Mouse (Mus musculus) embryonic facial prominence, embryonic 10.5 days (tissue): ENCODE results near the gene Ccr5. TPM values are rescaled to one million over a fixed set of nuclear protein-coding genes. Genes with fewer than 3 reads are reported as not detected.
"Not testable (repeated sequence)": the region's sequence is repeated elsewhere in the genome, so short reads cannot be mapped to it uniquely, and the experiment has no call there.

Source experiments
- DNase-seq: peaks from one replicate; pipeline ENCODE4 v3.0.0-alpha.2; 2017; ENCODE audit warnings: low spot score
- H3K27ac ChIP-seq: fragments of 300-500 bp; sonication (generic); replicated peaks from 2 replicates; pipeline ENCODE4 v1.5.1; 2016; ENCODE audit warnings: mild to moderate bottlenecking
- H3K27me3 ChIP-seq: fragments of 300-500 bp; sonication (generic); replicated peaks from 2 replicates; pipeline ENCODE4 v1.6.1; 2016; ENCODE audit warnings: low read depth, mild to moderate bottlenecking; ENCODE audit not compliant: poor library complexity, severe bottlenecking
- H3K36me3 ChIP-seq: fragments of 300-500 bp; sonication (generic); replicated peaks from 2 replicates; pipeline ENCODE4 v1.6.1; 2016; ENCODE audit warnings: mild to moderate bottlenecking, moderate library complexity
- H3K4me1 ChIP-seq: fragments of 300-500 bp; sonication (generic); 2 replicates; pipeline ENCODE4 v1.6.1; 2016
- H3K4me3 ChIP-seq: fragments of 300-500 bp; sonication (generic); 2 replicates; pipeline ENCODE4 v1.5.1; 2016; ENCODE audit warnings: mild to moderate bottlenecking, moderate library complexity
- H3K9me3 ChIP-seq: fragments of 300-500 bp; sonication (generic); 2 replicates; pipeline ENCODE4 v1.6.1; 2016; ENCODE audit warnings: mild to moderate bottlenecking
- WGBS: fragments of 180-500 bp; shearing (Covaris S2); methylation state at CpG from one replicate; pipeline ENCODE4 v1.1.7; 2016; 5-methylcytosine and 5-hydroxymethylcytosine counted together
- polyA plus RNA-seq: library from polyadenylated mRNA; unstranded; fragments of >200 nt; fragmentation: Nextera tagmentation; extraction: Ambion mirVana; gene quantifications from 2 replicates; pipeline ENCODE4 v1.2.1, GENCODE M21; 2016

Ccr5 gene
- 0.42 TPM in 1 of 2 replicates, not detected in the other for polyA plus RNA-seq

DNA sequence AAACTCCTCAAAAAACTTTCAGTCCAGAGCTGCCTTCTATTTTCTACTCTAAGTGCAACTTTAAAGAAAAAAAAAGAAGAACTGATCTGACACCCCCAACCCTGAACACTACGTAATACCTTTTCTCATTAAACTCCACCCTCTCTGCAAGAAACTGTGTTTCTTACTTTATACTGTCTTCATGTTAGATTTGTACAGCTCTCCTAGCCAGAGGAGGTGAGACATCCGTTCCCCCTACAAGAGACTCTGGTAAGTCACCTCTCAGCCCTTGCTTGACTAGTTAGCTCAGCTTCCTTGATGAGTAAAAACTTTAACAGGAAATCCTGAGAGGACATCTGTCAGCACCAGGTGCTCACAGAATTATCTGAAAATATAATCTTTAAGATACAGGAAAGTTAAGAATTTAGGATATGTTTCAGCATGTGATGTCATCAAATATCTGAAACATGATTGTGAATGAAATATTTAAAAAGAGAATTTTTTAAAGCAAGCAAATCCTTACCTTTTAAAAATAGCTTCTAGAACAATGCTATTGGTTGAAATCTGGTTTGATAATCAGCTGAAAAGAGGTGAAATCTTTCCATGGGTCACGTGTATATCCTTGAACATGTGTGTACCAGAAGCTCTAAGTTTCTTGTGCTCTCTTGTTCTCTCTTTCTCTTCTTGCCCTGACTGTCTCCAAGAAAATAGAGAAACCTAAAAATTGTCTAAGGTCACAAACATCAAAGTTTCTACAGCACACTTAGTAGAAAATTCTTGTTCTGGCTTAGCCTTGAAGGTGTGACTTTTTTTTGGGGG, at the start of gene Ccr5:
Gene Ccr5 (plus strand): TSS at position 157 of the 798 bp plus-strand sequence.
- Histone ChIP-seq H3K27me3 (no peaks in the 10 kb centered on the region), H3K4me3 (no peak within 1 kb of the TSS), H3K9me3 (no peaks in the 10 kb centered on the region), H3K4me1 (no peaks in the 10 kb centered on the region), H3K36me3 (no peaks in the 10 kb centered on the region), H3K27ac (no peak within 1 kb of the TSS)
- DNase-seq: no peak
- 80% methylated on average over 3 of the region's 3 CpGs for WGBS

DNA sequence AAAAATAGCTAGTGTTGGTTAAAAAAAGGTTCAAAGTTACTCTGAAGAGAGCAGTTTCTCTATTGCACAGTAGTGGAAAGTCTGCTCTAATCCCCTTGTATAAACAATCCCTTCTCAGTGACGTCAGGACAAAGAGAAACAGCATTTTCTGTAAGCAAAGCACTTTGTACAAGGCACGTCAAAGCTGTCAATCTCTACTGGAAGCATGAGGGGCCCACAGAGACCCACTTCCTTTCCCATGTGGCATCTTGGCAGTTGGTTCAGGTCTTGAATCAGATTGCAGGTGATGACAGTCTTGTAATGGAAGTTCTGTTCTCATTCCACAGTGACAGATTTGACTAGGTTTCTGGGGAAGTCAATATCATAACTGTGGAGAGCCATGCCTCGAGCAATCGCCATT, 41.5 kb upstream of the Ccr5 start:
- no peak overlapping the region for H3K27ac ChIP-seq
- H3K4me1 ChIP-seq: no peaks in the 10 kb centered on the region
- H3K36me3 ChIP-seq: no peaks in the 10 kb centered on the region
- no peaks in the 10 kb centered on the region for H3K27me3 ChIP-seq
- no peak overlapping the region for H3K4me3 ChIP-seq
- no peaks in the 10 kb centered on the region for H3K9me3 ChIP-seq
- no peak for DNase-seq
- WGBS: 65% methylated on average over 4 of the region's 4 CpGs

DNA sequence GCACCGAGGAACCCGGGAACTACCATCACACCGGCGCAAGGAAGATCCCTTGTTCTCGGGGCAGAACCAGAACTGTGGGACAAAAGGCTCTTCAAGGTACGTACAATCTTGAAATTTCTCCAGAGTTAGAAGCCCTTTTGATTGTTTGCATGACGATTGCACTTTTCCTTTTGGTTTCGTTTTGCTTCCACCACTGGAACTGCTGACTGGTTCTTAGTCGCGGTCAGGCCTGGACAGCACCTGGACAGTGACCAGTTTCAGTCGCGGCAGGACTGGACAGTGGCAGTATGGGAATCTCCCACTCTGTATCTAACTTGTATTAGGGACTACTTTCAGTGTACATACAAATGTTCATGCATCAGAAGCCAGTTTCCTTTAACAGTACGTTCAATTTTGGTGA, 40.9 kb upstream of the Ccr5 start:
- not testable (repeated sequence) for DNase-seq, H3K4me1 ChIP-seq, H3K27ac ChIP-seq, H3K4me3 ChIP-seq, H3K9me3 ChIP-seq, H3K27me3 ChIP-seq, H3K36me3 ChIP-seq
- WGBS: 95% methylated on average over 13 of the region's 13 CpGs

GRCm38 (mm10) chr9:124090441-124090840, 30.9 kb upstream of the Ccr5 start:
- H3K27me3 ChIP-seq: no peaks in the 10 kb centered on the region
- no peaks in the 10 kb centered on the region for H3K4me1 ChIP-seq
- no peaks in the 10 kb centered on the region for H3K36me3 ChIP-seq
- H3K4me3 ChIP-seq: no peak overlapping the region
- no peaks in the 10 kb centered on the region for H3K9me3 ChIP-seq
- WGBS: 69% methylated on average over 1 of the region's 1 CpGs
- DNase-seq: no peak
- no peak overlapping the region for H3K27ac ChIP-seq

DNA sequence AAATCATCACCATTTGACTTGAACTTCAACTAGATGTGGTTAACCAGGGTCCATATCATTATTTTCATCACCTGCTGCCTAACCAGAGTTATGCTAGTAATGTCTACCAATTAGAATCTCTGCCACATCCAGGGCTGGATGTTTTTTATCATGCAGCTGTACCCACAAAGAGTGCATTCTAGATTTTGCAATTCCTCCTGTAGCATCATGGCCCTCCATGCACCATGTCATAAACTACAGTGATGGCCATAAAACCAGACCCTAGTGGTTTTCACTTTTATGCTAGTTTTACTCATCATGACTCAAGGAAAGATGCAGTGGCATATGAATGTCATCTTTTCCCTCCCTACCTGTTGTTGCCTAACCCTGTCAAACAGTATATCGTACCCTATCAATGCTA, 22.2 kb upstream of the Ccr5 start:
- no peaks in the 10 kb centered on the region for H3K36me3 ChIP-seq
- no peaks in the 10 kb centered on the region for H3K9me3 ChIP-seq
- no peak overlapping the region for H3K27ac ChIP-seq
- no peaks in the 10 kb centered on the region for H3K27me3 ChIP-seq
- H3K4me3 ChIP-seq: no peak overlapping the region
- no peaks in the 10 kb centered on the region for H3K4me1 ChIP-seq
- DNase-seq: no peak
- WGBS: 89% methylated on average over 1 of the region's 1 CpGs

- Histone ChIP-seq H3K36me3 (no peaks in the 10 kb centered on the region), H3K4me3 (no peak overlapping the region), H3K4me1 (no peaks in the 10 kb centered on the region), H3K27me3 (no peaks in the 10 kb centered on the region), H3K27ac (no peak overlapping the region), H3K9me3 (no peaks in the 10 kb centered on the region)
- no peak for DNase-seq
- WGBS: 91% methylated on average over 1 of the region's 1 CpGs
These were observed 21.0 kb upstream of the Ccr5 start for GRCm38 (mm10) chr9:124100357-124100756.

- no peak within 1 kb of the TSS for H3K4me3 ChIP-seq
- H3K27ac ChIP-seq: no peak within 1 kb of the TSS
- no peak for DNase-seq
- no peaks in the 10 kb centered on the region for H3K36me3 ChIP-seq
- H3K27me3 ChIP-seq: no peaks in the 10 kb centered on the region
- WGBS: 81% methylated on average over 4 of the region's 4 CpGs
- H3K4me1 ChIP-seq: no peaks in the 10 kb centered on the region
- no peaks in the 10 kb centered on the region for H3K9me3 ChIP-seq
These were observed 19.6 kb upstream of the Ccr5 start, which contains the start of gene Ccr2 for GRCm38 (mm10) chr9:124101723-124102122. TSS of gene Ccr2 (plus strand) at chr9:124101950.

GRCm38 (mm10) chr9:124103199-124103598, 18.1 kb upstream of the Ccr5 start:
- Histone ChIP-seq H3K27me3 (no peaks in the 10 kb centered on the region), H3K4me3 (no peak overlapping the region), H3K4me1 (no peaks in the 10 kb centered on the region), H3K36me3 (no peaks in the 10 kb centered on the region), H3K9me3 (no peaks in the 10 kb centered on the region), H3K27ac (no peak overlapping the region)
- WGBS: 73% methylated on average over 1 of the region's 1 CpGs
- no peak for DNase-seq

GRCm38 (mm10) chr9:124105196-124105595, 16.1 kb upstream of the Ccr5 start:
- H3K4me3 ChIP-seq: no peak overlapping the region
- H3K27ac ChIP-seq: no peak overlapping the region
- no peaks in the 10 kb centered on the region for H3K9me3 ChIP-seq
- no peaks in the 10 kb centered on the region for H3K4me1 ChIP-seq
- no peak for DNase-seq
- H3K27me3 ChIP-seq: no peaks in the 10 kb centered on the region
- no peaks in the 10 kb centered on the region for H3K36me3 ChIP-seq

GRCm38 (mm10) chr9:124107232-124107631, 14.1 kb upstream of the Ccr5 start:
- H3K9me3 ChIP-seq: no peaks in the 10 kb centered on the region
- no peaks in the 10 kb centered on the region for H3K27me3 ChIP-seq
- no peak for DNase-seq
- no peaks in the 10 kb centered on the region for H3K4me1 ChIP-seq
- no peak overlapping the region for H3K4me3 ChIP-seq
- H3K27ac ChIP-seq: no peak overlapping the region
- no peaks in the 10 kb centered on the region for H3K36me3 ChIP-seq

DNA sequence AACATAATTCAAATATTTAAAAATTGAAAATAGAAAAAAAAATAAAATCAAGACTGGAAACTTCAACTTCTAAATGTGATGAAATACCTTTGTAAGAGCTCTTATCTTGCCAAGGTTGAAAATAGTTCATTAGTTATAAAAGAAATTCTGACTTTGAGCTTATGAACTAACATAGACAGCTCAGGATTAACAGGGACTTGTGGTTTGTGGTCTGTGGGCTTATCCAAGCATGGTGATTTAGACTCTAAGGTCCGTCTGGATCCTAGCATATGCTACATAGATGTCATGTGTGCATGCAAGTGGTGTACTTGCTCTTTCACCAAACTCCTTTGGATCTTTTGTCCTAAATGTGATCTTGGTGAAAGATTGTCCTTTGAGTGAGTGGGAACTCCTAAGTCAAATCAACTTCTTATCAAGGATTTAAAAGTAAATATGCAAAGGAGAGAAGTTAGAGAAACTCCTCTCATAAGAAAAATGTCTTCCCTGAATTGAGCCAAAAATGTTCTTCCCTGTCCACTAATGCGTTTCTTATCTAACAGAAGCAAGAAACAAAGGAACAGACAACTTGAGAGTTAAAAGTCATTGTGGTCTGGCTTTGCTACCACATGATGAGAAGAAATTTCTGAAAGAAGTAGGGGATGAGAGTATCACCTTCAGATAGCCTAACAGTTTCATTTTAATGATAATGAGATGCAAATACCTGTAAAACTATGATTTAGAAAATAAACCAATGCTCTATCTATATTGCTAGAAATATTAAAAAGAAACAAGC, 12.8 kb upstream of the Ccr5 start:
- Histone ChIP-seq H3K36me3 (no peaks in the 10 kb centered on the region), H3K9me3 (no peaks in the 10 kb centered on the region), H3K27me3 (no peaks in the 10 kb centered on the region), H3K4me3 (no peak overlapping the region), H3K27ac (no peak overlapping the region), H3K4me1 (no peaks in the 10 kb centered on the region)
- 73% methylated on average over 2 of the region's 2 CpGs for WGBS
- DNase-seq: no peak

DNA sequence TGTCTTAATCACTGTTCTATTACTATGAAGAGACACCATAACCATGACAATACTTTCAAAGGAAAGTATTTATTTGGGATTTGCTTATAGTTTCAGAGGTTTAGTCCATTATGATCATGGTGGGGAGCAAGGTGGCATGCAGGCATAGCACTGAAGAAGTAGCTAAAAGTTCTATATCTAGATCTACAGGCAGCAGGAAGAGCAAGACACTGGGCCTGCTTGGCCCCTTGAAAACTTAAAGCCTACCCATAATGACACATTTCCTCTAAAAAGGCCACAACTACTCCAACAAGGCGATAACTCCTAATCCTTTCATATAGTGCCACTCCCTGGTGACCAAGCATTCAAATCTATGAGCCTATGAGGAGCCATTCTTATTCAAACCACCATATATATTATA, 9.3 kb upstream of the Ccr5 start:
- H3K4me1 ChIP-seq: no peaks in the 10 kb centered on the region
- no peaks in the 10 kb centered on the region for H3K36me3 ChIP-seq
- H3K27ac ChIP-seq: no peak overlapping the region
- no peak overlapping the region for H3K4me3 ChIP-seq
- 82% methylated on average over 1 of the region's 1 CpGs for WGBS
- H3K27me3 ChIP-seq: no peaks in the 10 kb centered on the region
- no peak for DNase-seq
- H3K9me3 ChIP-seq: no peaks in the 10 kb centered on the region
